Mouse (Mus musculus): ENCODE data around the gene Syce2. TPM values are rescaled to one million over a fixed set of nuclear protein-coding genes. Genes with fewer than 3 reads are reported as not detected.

Syce2 gene
- total RNA-seq, 2 experiments from 2014 or later, result 102 to 135 TPM

DNA sequence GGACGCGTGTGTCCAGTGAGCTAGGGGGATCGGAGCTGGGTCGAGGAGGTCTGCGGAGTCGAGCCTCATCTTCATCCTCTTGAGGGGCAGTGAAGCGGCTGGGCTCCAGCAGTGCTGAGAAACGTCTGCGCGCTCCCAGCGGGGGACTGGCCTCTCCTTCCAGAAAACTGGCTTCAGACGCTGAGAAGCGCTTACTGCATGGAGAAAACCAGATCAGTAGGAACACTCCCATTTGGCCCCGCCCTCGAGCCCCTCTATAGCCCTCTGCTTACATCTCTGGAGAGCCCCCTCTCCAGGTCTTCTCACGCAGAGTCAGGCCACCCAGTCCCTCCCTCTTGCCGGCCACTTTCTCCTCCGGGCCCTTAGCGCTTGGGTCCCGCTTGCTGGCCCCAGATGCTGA lies 45.9 kb downstream of the Syce2 start:
- ATAC-seq (replicated peaks; ENCODE audit: low FRiP score, low TSS enrichment, poor library complexity, severe bottlenecking), result no peak

DNA sequence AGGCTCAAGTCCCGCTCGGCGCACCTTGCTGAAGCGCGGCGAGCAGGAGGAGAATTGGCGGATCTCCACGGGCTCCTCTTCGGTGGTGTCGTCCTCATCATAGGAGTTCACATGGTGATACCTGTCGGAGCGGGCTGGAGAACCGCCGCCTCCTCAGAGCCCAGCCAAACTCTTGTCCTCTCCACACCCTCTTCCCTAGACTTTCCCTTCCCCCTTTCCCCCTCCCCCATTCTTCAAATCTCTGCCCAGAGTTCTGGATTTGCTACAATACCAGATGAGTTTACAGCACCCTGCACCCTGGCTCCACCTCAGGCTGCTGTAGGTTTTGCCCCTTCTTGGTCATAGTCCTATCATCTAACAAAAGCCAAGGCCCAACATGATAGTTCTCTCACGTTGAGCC lies 46.7 kb downstream of the Syce2 start:
- no peak for ATAC-seq (replicated peaks; ENCODE audit: low FRiP score, low TSS enrichment, poor library complexity, severe bottlenecking)

DNA sequence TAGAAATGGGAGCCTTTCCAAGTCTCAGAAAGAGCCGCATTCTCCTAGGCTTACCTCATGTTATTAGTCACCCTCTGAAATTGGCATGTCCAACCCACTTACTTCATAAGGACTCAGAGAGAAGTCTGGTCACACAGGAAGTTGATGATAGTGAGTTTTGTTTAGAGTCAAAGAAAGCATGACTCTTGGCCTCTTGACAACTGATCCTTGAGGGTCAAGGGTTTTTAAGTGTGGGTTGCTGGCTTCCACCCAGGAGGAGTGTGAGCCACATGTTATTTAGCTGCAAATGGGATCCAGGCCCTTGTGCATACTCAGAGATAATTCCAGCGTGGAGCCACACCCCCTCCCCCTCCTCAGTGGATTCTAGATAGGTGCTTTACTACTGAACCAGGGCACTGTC lies 49.7 kb downstream of the Syce2 start:
- ATAC-seq (replicated peaks; ENCODE audit: low FRiP score, low TSS enrichment, poor library complexity, severe bottlenecking), result no peak

DNA sequence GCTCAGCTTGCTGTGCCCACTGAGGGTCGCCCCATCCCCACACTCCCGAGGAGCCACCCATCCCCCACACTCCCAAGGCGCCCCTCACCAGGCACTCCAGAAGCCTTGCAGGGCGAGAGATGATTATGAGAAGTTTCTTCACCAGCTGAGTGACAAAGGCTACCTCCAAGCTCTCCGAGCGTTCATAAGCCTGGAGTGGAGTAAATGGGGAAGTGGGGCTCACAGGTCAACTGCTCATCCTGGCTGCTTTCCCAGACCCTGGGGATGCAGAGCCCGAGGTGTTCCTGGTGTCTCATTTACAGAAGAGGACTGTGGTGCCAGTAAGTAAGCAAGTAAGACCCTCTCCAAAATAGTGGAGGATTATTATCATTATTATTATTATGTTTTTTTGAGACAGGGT lies 53.6 kb downstream of the Syce2 start:
- ATAC-seq (replicated peaks; ENCODE audit: low FRiP score, low TSS enrichment, poor library complexity, severe bottlenecking), result no peak

DNA sequence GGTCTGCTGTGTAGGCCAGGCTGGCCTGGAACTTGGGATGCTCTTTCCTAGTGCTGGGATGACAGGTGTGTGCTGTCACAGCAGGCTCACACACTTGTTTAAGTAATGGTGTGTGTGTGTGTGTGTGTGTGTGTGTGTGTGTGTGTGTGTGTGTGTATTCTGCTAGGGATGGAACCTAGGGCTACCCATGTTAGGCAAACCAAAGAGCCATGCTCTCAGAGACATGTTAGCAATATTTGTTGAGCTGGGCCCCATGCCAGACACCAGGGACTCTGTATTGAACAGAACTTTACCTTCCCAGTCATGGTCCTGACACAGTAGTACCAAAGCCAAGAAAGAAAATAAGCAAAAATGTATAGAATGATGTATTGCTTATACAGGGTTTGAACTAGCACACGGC lies 55.6 kb downstream of the Syce2 start:
- no peak for ATAC-seq (replicated peaks; ENCODE audit: low FRiP score, low TSS enrichment, poor library complexity, severe bottlenecking)

DNA sequence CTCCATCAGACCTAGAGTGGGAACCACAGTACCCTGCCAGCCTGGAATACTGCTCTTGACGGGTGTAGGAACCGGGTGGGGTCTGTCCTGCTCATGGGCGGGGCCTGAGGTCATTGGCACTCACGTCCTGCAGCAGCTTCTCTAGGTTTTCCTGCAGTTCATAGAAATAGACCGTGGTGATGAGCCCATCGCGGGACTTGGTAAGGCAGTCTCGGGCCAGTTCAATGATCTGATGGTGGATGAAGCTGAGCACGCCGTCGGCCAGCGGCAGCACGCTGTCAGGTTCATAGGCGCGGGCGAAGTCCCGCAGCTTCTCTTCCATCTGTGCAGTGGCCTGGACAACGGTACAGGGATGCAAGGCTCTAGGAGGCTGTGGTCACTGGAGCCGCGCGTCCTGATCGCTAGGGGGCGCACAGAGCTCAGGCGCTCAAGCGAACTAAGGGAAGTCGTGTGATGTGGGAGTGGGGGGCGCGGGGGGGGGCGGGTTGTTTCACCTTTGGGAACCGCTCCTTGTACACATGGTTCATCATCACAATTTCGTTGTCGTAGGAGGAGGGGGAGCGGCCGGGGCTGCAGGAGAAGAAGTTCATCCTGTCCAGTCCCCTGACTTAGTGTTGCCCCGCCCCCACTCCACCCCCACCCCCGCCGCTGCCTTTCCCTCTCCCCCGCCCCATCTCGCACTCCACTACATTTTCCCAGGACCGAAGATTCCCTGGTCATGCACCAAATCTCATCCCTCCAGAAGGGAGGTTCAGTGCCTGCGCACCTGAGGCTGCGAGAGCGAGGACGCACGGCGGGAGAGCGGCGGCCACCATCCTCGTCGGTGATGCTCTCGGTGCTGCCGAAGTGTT lies 56.8 kb downstream of the Syce2 start:
- peak; percentile 70 for ATAC-seq (replicated peaks; ENCODE audit: low FRiP score, low TSS enrichment, poor library complexity, severe bottlenecking)

DNA sequence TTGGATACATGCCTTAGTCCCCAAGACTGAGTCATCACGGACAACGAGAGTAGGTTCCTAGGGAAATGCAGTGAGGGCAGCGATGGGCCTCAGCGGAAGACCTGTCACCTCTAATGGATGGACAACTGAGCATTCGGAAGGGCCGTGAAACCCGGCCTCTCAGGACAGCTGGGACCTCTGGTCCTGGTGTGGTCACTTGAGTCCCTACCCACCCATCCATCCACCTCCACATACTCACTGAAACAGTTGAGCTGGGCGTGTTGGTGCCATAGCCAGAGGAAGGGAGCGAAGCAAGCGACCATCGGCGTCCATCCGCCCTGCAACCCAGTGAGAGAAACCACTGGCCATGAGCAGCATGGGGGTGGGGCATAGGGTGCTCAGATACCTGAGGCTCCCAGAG lies 58.7 kb downstream of the Syce2 start:
- no peak for ATAC-seq (replicated peaks; ENCODE audit: low FRiP score, low TSS enrichment, poor library complexity, severe bottlenecking)

DNA sequence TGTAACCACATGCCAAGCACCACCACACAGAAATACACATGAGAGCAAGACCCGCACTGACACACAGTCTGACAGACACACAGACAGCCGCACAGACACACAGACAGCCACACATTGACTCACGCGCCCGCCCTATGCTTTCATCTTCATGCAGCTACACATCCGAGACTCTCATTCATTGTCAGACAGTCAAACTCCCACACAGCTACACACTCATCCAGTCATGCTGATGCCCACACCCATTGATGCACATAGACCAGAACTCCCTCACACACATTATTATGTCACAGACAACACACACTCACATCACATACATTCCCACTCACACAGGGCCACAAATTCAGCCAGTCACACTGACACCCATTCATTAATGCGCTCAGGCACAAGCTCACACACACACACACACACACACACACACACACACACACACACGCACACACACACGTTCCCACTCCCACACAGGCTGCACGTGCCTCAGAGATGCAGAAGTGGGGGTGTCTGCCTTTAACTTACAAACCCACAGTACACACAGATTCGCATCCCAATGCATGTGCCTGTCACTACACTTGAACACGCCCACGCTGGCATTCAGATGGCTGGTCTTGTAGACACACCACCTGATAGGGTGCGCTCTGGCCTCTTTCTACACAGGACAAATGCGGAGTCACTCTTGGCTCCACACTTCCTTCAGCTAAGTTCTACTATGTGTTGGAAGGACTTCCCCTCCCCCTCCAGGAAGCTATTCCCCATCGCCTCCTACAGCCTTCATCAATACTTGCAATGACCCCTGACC lies 62.1 kb downstream of the Syce2 start:
- ATAC-seq (replicated peaks; ENCODE audit: low FRiP score, low TSS enrichment, poor library complexity, severe bottlenecking), result no peak

DNA sequence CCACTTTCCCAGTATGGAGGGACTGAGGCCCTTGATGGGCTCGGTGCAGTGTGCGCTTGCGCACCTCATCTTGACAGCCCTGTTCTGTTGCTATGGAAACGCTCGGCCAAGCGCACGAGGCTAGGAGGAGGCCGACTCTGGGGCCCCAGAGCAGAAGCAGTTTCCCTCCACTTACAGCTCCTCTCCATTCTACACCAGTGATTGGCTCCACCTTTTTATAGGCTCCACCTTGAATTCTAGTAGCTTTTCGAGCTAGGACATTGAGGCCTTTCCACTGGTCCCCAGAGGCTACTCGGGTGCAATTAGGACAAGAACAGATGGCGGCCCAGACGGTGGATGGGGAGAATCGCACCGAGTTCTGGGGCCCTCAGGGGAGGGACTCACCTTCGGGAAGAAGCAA lies 62.9 kb downstream of the Syce2 start:
- ATAC-seq (replicated peaks; ENCODE audit: low FRiP score, low TSS enrichment, poor library complexity, severe bottlenecking), result no peak

DNA sequence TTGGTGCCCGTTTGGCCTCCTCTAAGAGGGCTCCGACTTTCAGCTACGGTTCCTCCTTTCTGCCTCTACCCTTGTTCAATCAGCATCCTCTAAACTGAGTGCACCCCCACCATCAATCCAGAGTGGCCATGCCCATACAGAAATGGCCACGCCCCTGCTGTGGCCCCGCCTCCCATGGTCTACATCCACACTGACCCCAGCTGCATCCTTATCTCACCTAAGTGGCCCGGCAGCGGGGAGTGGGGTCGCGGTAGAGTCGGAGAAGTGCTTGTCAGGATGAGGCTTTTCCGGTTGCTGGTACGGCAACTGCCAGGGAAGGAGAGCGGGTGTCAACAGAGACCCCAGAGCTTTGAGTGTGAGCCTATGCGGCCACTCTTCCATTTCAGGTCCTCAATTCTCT lies 63.6 kb downstream of the Syce2 start:
- 0 out of 2 replicates have a peak, but pooled peaks have one; percentile 7 for ATAC-seq (replicated peaks; ENCODE audit: low FRiP score, low TSS enrichment, poor library complexity, severe bottlenecking)

DNA sequence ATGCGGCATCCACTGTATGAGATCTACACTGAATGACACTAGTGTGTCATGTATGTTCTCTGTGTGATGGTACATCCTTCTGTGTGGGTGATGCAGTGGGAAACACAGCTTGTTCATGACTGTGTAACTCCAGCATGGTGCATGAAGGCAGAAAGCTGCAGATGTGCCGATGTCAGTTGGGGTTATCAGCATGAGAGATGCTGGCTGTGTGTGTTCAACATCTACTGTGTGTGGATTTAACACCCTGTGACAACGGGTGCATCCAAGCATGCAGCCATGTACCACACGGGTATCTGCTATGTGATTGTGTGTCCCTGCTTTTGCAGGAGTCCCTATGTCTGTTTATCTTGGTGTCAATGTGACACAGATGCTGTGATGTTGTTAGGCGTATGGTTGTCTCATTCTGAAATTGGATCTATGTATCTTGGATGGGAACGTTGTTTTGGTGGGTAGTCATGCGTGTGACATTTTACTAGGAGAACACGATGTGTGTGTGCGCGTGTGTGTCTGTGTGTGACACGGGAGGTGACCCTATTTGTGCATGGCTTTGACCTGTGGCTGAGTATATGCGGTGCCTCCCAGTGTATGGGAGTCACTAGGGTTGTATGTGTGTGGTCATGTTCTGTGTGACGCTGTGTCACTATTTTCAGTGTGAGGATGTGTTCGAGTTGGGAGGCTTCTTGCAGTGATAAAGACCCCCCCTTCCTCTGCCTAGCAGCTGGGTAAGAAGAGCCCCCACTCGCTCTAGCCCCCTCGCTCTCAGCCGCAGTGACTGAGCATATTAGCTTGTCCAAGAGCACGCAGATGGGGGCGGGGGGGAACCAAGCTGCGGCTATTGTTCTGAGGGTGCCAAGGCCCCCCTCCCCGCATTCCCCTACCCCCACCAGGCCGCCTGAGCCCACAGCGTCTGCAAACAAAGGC lies 64.4 kb downstream of the Syce2 start:
- peak; percentile 40 for ATAC-seq (replicated peaks; ENCODE audit: low FRiP score, low TSS enrichment, poor library complexity, severe bottlenecking)

DNA sequence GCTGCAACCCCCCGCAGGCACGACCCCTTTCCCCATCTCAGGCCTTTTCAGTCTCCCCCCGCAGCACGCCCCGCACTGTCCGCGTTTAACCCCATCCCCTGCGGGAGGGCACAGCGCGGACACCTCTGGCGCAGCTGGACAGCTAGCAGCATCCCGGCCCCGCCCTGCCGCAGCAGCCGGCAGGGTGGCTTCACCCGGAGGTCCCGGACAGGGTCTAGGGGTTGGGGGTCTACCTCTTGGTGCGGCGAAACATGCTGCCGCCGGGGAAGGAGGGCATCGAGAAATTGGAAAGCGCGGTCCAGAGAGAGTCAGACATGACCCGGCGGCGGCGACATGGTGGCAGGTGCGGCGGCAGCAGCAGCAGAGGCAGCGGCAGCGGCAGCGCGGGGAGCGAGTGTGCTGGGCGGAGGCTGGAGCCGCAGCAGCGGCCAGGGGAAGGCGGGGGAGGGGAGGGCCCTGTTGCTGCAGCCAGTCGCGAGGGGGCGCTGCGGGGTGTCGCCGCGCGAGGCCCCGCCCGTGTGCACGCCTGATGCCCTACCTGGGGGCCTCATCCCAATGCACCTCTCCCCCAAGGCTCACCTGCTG lies 65.1 kb downstream of the Syce2 start, which contains the start of gene Mast1:
Gene Mast1 (minus strand): TSS at position 398 of the 585 bp plus-strand sequence.
- ATAC-seq (replicated peaks; ENCODE audit: low FRiP score, low TSS enrichment, poor library complexity, severe bottlenecking), result peak; percentile 72

Other genes with a start within 250 kb of the Syce2 start
Only the 30 nearest of the 31 such genes appear.
- 23.2 and 27.2 TPM in 2 replicates for gene Ier2, start 209.3 kb upstream of the Syce2 start, total RNA-seq (2014; fragmentation: Nextera tagmentation)
- 47.1 and 60.7 TPM in 2 replicates for gene Ier2, start 209.3 kb upstream of the Syce2 start, total RNA-seq (2017)
- 170 and 181 TPM in 2 replicates for gene Trmt1, start 185.8 kb upstream of the Syce2 start, total RNA-seq (2014; fragmentation: Nextera tagmentation)
- 94.9 and 126 TPM in 2 replicates for gene Trmt1, start 185.8 kb upstream of the Syce2 start, total RNA-seq (2017)
- 71.6 and 76.7 TPM in 2 replicates for gene Nacc1, start 184.2 kb upstream of the Syce2 start, total RNA-seq (2014; fragmentation: Nextera tagmentation)
- 35.8 and 51.5 TPM in 2 replicates for gene Nacc1, start 184.2 kb upstream of the Syce2 start, total RNA-seq (2017)
- 44.2 and 65.2 TPM in 2 replicates for gene Lyl1, start 170.7 kb upstream of the Syce2 start, total RNA-seq (2014; fragmentation: Nextera tagmentation)
- 9.5 and 10.1 TPM in 2 replicates for gene Lyl1, start 170.7 kb upstream of the Syce2 start, total RNA-seq (2017)
- 25.7 and 28.1 TPM in 2 replicates for gene G430095P16Rik, start 149.1 kb upstream of the Syce2 start, total RNA-seq (2014; fragmentation: Nextera tagmentation)
- gene G430095P16Rik, start 149.1 kb upstream of the Syce2 start, total RNA-seq (2017), result 8.2 and 11.4 TPM in 2 replicates
- 73.4 and 79.7 TPM in 2 replicates for gene Nfix, start 71.8 kb upstream of the Syce2 start, total RNA-seq (2014; fragmentation: Nextera tagmentation)
- 13.3 and 26.0 TPM in 2 replicates for gene Nfix, start 71.8 kb upstream of the Syce2 start, total RNA-seq (2017)
- 4.7 TPM in 2 replicates for gene Dand5, start 49.3 kb upstream of the Syce2 start, total RNA-seq (2014; fragmentation: Nextera tagmentation)
- 3.5 and 3.7 TPM in 2 replicates for gene Dand5, start 49.3 kb upstream of the Syce2 start, total RNA-seq (2017)
- 28.3 and 31.1 TPM in 2 replicates for gene Gadd45gip1, start 40.6 kb upstream of the Syce2 start, total RNA-seq (2014; fragmentation: Nextera tagmentation)
- 53.1 and 61.8 TPM in 2 replicates for gene Gadd45gip1, start 40.6 kb upstream of the Syce2 start, total RNA-seq (2017)
- 94.8 and 151 TPM in 2 replicates for gene Rad23a, start 31.4 kb upstream of the Syce2 start, total RNA-seq (2014; fragmentation: Nextera tagmentation)
- 38.4 and 43.7 TPM in 2 replicates for gene Rad23a, start 31.4 kb upstream of the Syce2 start, total RNA-seq (2017)
- gene Calr, start 25.2 kb upstream of the Syce2 start, total RNA-seq (2014; fragmentation: Nextera tagmentation), result 286 and 320 TPM in 2 replicates
- gene Calr, start 25.2 kb upstream of the Syce2 start, total RNA-seq (2017), result 1,361 and 1,527 TPM in 2 replicates
- 101 and 104 TPM in 2 replicates for gene Farsa, start 15.1 kb upstream of the Syce2 start, total RNA-seq (2014; fragmentation: Nextera tagmentation)
- 151 and 153 TPM in 2 replicates for gene Farsa, start 15.1 kb upstream of the Syce2 start, total RNA-seq (2017)
- gene Gcdh, start 21.8 kb downstream of the Syce2 start, total RNA-seq (2014; fragmentation: Nextera tagmentation), result 34.7 and 51.0 TPM in 2 replicates
- 37.0 and 42.9 TPM in 2 replicates for gene Gcdh, start 21.8 kb downstream of the Syce2 start, total RNA-seq (2017)
- 193 and 197 TPM in 2 replicates for gene Klf1, start 29.8 kb downstream of the Syce2 start, total RNA-seq (2014; fragmentation: Nextera tagmentation)
- 162 and 228 TPM in 2 replicates for gene Klf1, start 29.8 kb downstream of the Syce2 start, total RNA-seq (2017)
- 29.1 and 38.8 TPM in 2 replicates for gene Dnase2a, start 36.4 kb downstream of the Syce2 start, total RNA-seq (2014; fragmentation: Nextera tagmentation)
- 26.7 and 42.2 TPM in 2 replicates for gene Dnase2a, start 36.4 kb downstream of the Syce2 start, total RNA-seq (2017)
- 0.45 TPM in 1 of 2 replicates, not detected in the other for gene Mast1, start 65.2 kb downstream of the Syce2 start, total RNA-seq (2014; fragmentation: Nextera tagmentation)
- 0.42 TPM in 1 of 2 replicates, not detected in the other for gene Mast1, start 65.2 kb downstream of the Syce2 start, total RNA-seq (2017)
- not detected in 2 replicates for gene Rtbdn, start 74.9 kb downstream of the Syce2 start, total RNA-seq (2014; fragmentation: Nextera tagmentation)
- gene Rtbdn, start 74.9 kb downstream of the Syce2 start, total RNA-seq (2017), result not detected in 2 replicates
- gene Gm49661, start 97.3 kb downstream of the Syce2 start, total RNA-seq (2014; fragmentation: Nextera tagmentation), result not detected in 2 replicates
- not detected in 2 replicates for gene Gm49661, start 97.3 kb downstream of the Syce2 start, total RNA-seq (2017)
- gene Prdx2, start 97.5 kb downstream of the Syce2 start, total RNA-seq (2014; fragmentation: Nextera tagmentation), result 898 and 1,004 TPM in 2 replicates
- gene Prdx2, start 97.5 kb downstream of the Syce2 start, total RNA-seq (2017), result 1,011 and 1,021 TPM in 2 replicates
- gene Rnaseh2a, start 97.7 kb downstream of the Syce2 start, total RNA-seq (2014; fragmentation: Nextera tagmentation), result 198 and 202 TPM in 2 replicates
- gene Rnaseh2a, start 97.7 kb downstream of the Syce2 start, total RNA-seq (2017), result 119 and 151 TPM in 2 replicates
- gene Junb, start 106.6 kb downstream of the Syce2 start, total RNA-seq (2014; fragmentation: Nextera tagmentation), result 4.1 and 8.0 TPM in 2 replicates
- 57.8 and 74.2 TPM in 2 replicates for gene Junb, start 106.6 kb downstream of the Syce2 start, total RNA-seq (2017)
- 7.7 and 9.6 TPM in 2 replicates for gene Hook2, start 118.5 kb downstream of the Syce2 start, total RNA-seq (2014; fragmentation: Nextera tagmentation)
- 11.0 and 19.9 TPM in 2 replicates for gene Hook2, start 118.5 kb downstream of the Syce2 start, total RNA-seq (2017)
- not detected in 2 replicates for gene Best2, start 142.4 kb downstream of the Syce2 start, total RNA-seq (2014; fragmentation: Nextera tagmentation)
- not detected in 2 replicates for gene Best2, start 142.4 kb downstream of the Syce2 start, total RNA-seq (2017)
- 77.3 and 82.3 TPM in 2 replicates for gene Asna1, start 153.2 kb downstream of the Syce2 start, total RNA-seq (2014; fragmentation: Nextera tagmentation)
- 48.6 and 73.5 TPM in 2 replicates for gene Asna1, start 153.2 kb downstream of the Syce2 start, total RNA-seq (2017)
- gene Trir, start 154.7 kb downstream of the Syce2 start, total RNA-seq (2014; fragmentation: Nextera tagmentation), result 137 and 159 TPM in 2 replicates
- gene Trir, start 154.7 kb downstream of the Syce2 start, total RNA-seq (2017), result 342 and 455 TPM in 2 replicates
- gene Tnpo2, start 164.8 kb downstream of the Syce2 start, total RNA-seq (2014; fragmentation: Nextera tagmentation), result 42.2 and 68.5 TPM in 2 replicates
- 20.3 and 28.3 TPM in 2 replicates for gene Tnpo2, start 164.8 kb downstream of the Syce2 start, total RNA-seq (2017)
- gene Fbxw9, start 187.9 kb downstream of the Syce2 start, total RNA-seq (2014; fragmentation: Nextera tagmentation), result 11.0 and 21.1 TPM in 2 replicates
- 1.4 and 5.8 TPM in 2 replicates for gene Fbxw9, start 187.9 kb downstream of the Syce2 start, total RNA-seq (2017)
- gene Gm5741, start 195.9 kb downstream of the Syce2 start, total RNA-seq (2014; fragmentation: Nextera tagmentation), result not detected in 2 replicates
- not detected in 2 replicates for gene Gm5741, start 195.9 kb downstream of the Syce2 start, total RNA-seq (2017)
- 69.1 and 99.2 TPM in 2 replicates for gene Dhps, start 199.6 kb downstream of the Syce2 start, total RNA-seq (2014; fragmentation: Nextera tagmentation)
- 15.0 and 17.6 TPM in 2 replicates for gene Dhps, start 199.6 kb downstream of the Syce2 start, total RNA-seq (2017)
- gene Wdr83os, start 208.6 kb downstream of the Syce2 start, total RNA-seq (2014; fragmentation: Nextera tagmentation), result 172 and 250 TPM in 2 replicates
- 40.4 and 61.3 TPM in 2 replicates for gene Wdr83os, start 208.6 kb downstream of the Syce2 start, total RNA-seq (2017)
- 50.1 and 102 TPM in 2 replicates for gene Wdr83, start 209.2 kb downstream of the Syce2 start, total RNA-seq (2014; fragmentation: Nextera tagmentation)
- gene Wdr83, start 209.2 kb downstream of the Syce2 start, total RNA-seq (2017), result 23.1 and 25.2 TPM in 2 replicates

Data from megakaryocyte-erythroid progenitor cell, adult 5-6 weeks (primary cell).